Mouse (Mus musculus): ENCODE results near the gene Nkx2-2. TPM values are rescaled to one million over a fixed set of nuclear protein-coding genes. Genes with fewer than 3 reads are reported as not detected.
"Not testable (repeated sequence)": the region's sequence is repeated elsewhere in the genome, so short reads cannot be mapped to it uniquely, and the experiment has no call there.

The Nkx2-2 gene
- polyA plus RNA-seq, 1 experiment from 2014 or later, result 0.64 TPM

DNA sequence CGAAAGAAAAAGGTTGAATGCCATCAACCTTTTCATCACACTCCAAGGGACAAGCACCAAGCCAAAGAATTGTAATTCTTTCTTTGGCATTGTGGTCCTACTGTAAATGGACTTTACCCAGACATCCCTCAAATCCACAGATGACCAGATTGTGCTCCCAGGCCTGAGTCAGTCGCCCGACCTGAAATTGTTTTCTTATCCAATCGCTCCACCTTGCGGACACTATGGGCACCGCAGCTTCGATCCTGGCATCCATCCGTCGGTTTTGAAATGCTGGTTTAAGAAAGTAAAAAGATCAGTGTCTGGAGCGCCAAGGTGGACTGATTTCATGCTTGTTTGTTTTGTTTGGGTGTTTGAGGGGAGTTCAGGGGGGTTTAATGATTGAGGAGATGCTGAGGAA, 16.4 kb downstream of the Nkx2-2 start:
- no peaks in the 10 kb centered on the region for H3K4me1 ChIP-seq (replicated peaks; ENCODE audit: control insufficient read depth, insufficient read depth)
- peak overlapping the region; percentile 50 for H3K4me2 ChIP-seq (replicated peaks; ENCODE audit: low read depth)
- no peaks in the 10 kb centered on the region for H3K9me3 ChIP-seq (ENCODE audit: control insufficient read depth, low read length)
- H3K27ac ChIP-seq (replicated peaks), result no peak overlapping the region
- TF ChIP-seq CTCF (IDR thresholded peaks at IDR 0.05; ENCODE audit: low read depth), result peak; percentile 88
- no peak for TF ChIP-seq EP300 (optimal IDR thresholded peaks at IDR 0.05)
- 9% methylated on average over 10 of the region's 10 CpGs for WGBS
- no peaks in the 10 kb centered on the region for H3K36me3 ChIP-seq (ENCODE audit: control insufficient read depth, insufficient read depth, low read length)
- peaks cover 11% of the 10 kb centered on the region; the same call in 1 of the 2 replicates for H3K27me3 ChIP-seq (ENCODE audit: control insufficient read depth, insufficient read depth, low read length)
- no peak overlapping the region for H3K9ac ChIP-seq (ENCODE audit: low read length)
- DNase-seq (ENCODE audit: low spot score) (peak; percentile 82), ATAC-seq (ENCODE audit: low FRiP score, low TSS enrichment) (peak; percentile 57)
- H3K4me3 ChIP-seq (ENCODE audit: low read depth, low read length), result peak overlapping the region; percentile 33

DNA sequence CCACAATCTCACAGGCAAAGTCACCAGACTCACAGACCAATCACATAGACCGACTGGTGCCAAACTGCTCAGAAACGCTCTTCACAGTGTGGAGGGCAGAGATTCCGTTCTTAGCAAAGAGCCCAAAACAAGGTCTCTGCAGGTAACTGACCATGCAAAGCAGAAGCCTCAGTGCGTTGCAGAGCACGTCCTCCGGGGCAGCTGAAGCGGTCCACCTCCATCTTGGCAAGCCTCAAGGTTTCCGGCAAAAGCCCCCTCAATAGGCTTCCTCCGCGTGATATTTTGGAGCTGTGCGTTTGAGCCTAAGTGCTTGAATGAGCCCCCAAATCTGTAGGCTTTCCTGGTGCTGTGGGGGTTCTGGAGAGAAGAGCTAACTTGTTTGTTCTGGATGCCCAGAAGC, 18.7 kb downstream of the Nkx2-2 start:
- WGBS, result 88% methylated on average over 11 of the region's 11 CpGs
- no peaks in the 10 kb centered on the region for H3K27me3 ChIP-seq (ENCODE audit: control insufficient read depth, insufficient read depth, low read length)

GRCm38 (mm10) chr2:147173751-147174150, 20.3 kb downstream of the Nkx2-2 start:
- H3K4me3 ChIP-seq (ENCODE audit: low read depth, low read length), result no peak overlapping the region
- ATAC-seq (ENCODE audit: low FRiP score, low TSS enrichment), result no peak
- no peak for TF ChIP-seq CTCF (IDR thresholded peaks at IDR 0.05; ENCODE audit: low read depth)
- TF ChIP-seq EP300 (optimal IDR thresholded peaks at IDR 0.05), result no peak

More for the DNA sequence above, 18.7 kb downstream of the Nkx2-2 start:
- Histone ChIP-seq H3K4me1 (replicated peaks; ENCODE audit: control insufficient read depth, insufficient read depth) (no peaks in the 10 kb centered on the region), H3K9ac (ENCODE audit: low read length) (no peak overlapping the region), H3K4me3 (ENCODE audit: low read depth, low read length) (no peak overlapping the region), H3K27ac (replicated peaks) (no peak overlapping the region), H3K36me3 (ENCODE audit: control insufficient read depth, insufficient read depth, low read length) (no peaks in the 10 kb centered on the region), H3K4me2 (replicated peaks; ENCODE audit: low read depth) (no peak overlapping the region), H3K9me3 (ENCODE audit: control insufficient read depth, low read length) (no peaks in the 10 kb centered on the region)
- DNase-seq (ENCODE audit: low spot score), result no peak
- no peak for TF ChIP-seq EP300 (optimal IDR thresholded peaks at IDR 0.05)
- TF ChIP-seq CTCF (IDR thresholded peaks at IDR 0.05; ENCODE audit: low read depth), result no peak
- ATAC-seq (ENCODE audit: low FRiP score, low TSS enrichment), result no peak

GRCm38 (mm10) chr2:147170538-147170937, 23.5 kb downstream of the Nkx2-2 start:
- H3K27ac ChIP-seq (replicated peaks); H3K4me2 ChIP-seq (replicated peaks; ENCODE audit: low read depth); H3K9me3 ChIP-seq (ENCODE audit: control insufficient read depth, low read length); H3K4me3 ChIP-seq (ENCODE audit: low read depth, low read length); H3K9ac ChIP-seq (ENCODE audit: low read length); H3K27me3 ChIP-seq (ENCODE audit: control insufficient read depth, insufficient read depth, low read length); H3K4me1 ChIP-seq (replicated peaks; ENCODE audit: control insufficient read depth, insufficient read depth); DNase-seq (ENCODE audit: low spot score); H3K36me3 ChIP-seq (ENCODE audit: control insufficient read depth, insufficient read depth, low read length); ATAC-seq (ENCODE audit: low FRiP score, low TSS enrichment): not testable (repeated sequence)
- TF ChIP-seq CTCF (IDR thresholded peaks at IDR 0.05; ENCODE audit: low read depth), result peak; percentile 27; the same call in 1 of the 2 replicates
- 79% methylated on average over 9 of the region's 9 CpGs for WGBS

More at GRCm38 (mm10) chr2:147173751-147174150, 20.3 kb downstream of the Nkx2-2 start:
- Histone ChIP-seq H3K27ac (replicated peaks) (no peak overlapping the region), H3K9me3 (ENCODE audit: control insufficient read depth, low read length) (no peaks in the 10 kb centered on the region), H3K36me3 (ENCODE audit: control insufficient read depth, insufficient read depth, low read length) (no peaks in the 10 kb centered on the region), H3K9ac (ENCODE audit: low read length) (no peak overlapping the region), H3K4me1 (replicated peaks; ENCODE audit: control insufficient read depth, insufficient read depth) (no peaks in the 10 kb centered on the region), H3K4me2 (replicated peaks; ENCODE audit: low read depth) (no peak overlapping the region), H3K27me3 (ENCODE audit: control insufficient read depth, insufficient read depth, low read length) (no peaks in the 10 kb centered on the region)
- no peak for DNase-seq (ENCODE audit: low spot score)

DNA sequence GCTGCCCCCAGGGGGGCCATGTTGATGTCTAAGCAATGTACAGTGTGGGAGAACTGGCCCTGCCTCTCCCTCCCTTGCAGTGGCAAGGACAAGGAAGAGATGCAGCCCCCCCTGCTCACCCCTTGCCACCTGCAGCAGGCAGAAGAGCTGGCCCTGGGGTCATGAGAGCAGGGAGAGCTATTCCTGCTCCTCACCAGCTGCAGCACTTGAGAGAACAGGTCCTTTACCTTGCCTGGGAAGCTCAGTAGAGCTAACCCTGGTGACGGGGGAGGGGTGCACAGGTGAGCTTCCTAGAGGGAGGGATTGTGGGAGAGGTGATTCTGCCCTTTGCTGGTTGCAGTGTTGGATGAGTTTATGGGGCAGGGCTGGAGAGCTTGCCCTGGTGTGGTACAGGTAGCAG, 28.2 kb downstream of the Nkx2-2 start:
- no peak overlapping the region for H3K4me2 ChIP-seq (replicated peaks; ENCODE audit: low read depth)
- H3K4me3 ChIP-seq (ENCODE audit: low read depth, low read length), result no peak overlapping the region
- no peak for ATAC-seq (ENCODE audit: low FRiP score, low TSS enrichment)
- no peaks in the 10 kb centered on the region for H3K27me3 ChIP-seq (ENCODE audit: control insufficient read depth, insufficient read depth, low read length)
- DNase-seq (ENCODE audit: low spot score), result no peak
- WGBS, result 94% methylated on average over 1 of the region's 1 CpGs
- no peaks in the 10 kb centered on the region for H3K36me3 ChIP-seq (ENCODE audit: control insufficient read depth, insufficient read depth, low read length)
- H3K9ac ChIP-seq (ENCODE audit: low read length), result no peak overlapping the region
- TF ChIP-seq EP300 (optimal IDR thresholded peaks at IDR 0.05) (no peak), CTCF (IDR thresholded peaks at IDR 0.05; ENCODE audit: low read depth) (no peak)
- H3K4me1 ChIP-seq (replicated peaks; ENCODE audit: control insufficient read depth, insufficient read depth), result no peaks in the 10 kb centered on the region
- no peaks in the 10 kb centered on the region for H3K9me3 ChIP-seq (ENCODE audit: control insufficient read depth, low read length)
- H3K27ac ChIP-seq (replicated peaks), result no peak overlapping the region

GRCm38 (mm10) chr2:147165376-147165775, 28.7 kb downstream of the Nkx2-2 start:
- H3K27ac ChIP-seq (replicated peaks), result no peak overlapping the region
- no peaks in the 10 kb centered on the region for H3K36me3 ChIP-seq (ENCODE audit: control insufficient read depth, insufficient read depth, low read length)
- no peak overlapping the region for H3K4me3 ChIP-seq (ENCODE audit: low read depth, low read length)
- no peak overlapping the region for H3K4me2 ChIP-seq (replicated peaks; ENCODE audit: low read depth)
- no peak for ATAC-seq (ENCODE audit: low FRiP score, low TSS enrichment)
- H3K9ac ChIP-seq (ENCODE audit: low read length), result no peak overlapping the region
- H3K27me3 ChIP-seq (ENCODE audit: control insufficient read depth, insufficient read depth, low read length), result no peaks in the 10 kb centered on the region
- H3K9me3 ChIP-seq (ENCODE audit: control insufficient read depth, low read length), result no peaks in the 10 kb centered on the region
- no peak for DNase-seq (ENCODE audit: low spot score)
- WGBS, result 70% methylated on average over 3 of the region's 3 CpGs
- no peak for TF ChIP-seq CTCF (IDR thresholded peaks at IDR 0.05; ENCODE audit: low read depth)
- no peak for TF ChIP-seq EP300 (optimal IDR thresholded peaks at IDR 0.05)
- H3K4me1 ChIP-seq (replicated peaks; ENCODE audit: control insufficient read depth, insufficient read depth), result no peaks in the 10 kb centered on the region

All from stomach, postnatal 0 days (tissue).